Mouse (Mus musculus) WW6 (cell line): ENCODE results near the gene Ptprn2.

Source experiments
- DNase-seq: peaks from one replicate; pipeline ENCODE4 v3.0.0-alpha.2; 2013; ENCODE audit warnings: low read depth, low spot score

Gene Ptprn2

DNA sequence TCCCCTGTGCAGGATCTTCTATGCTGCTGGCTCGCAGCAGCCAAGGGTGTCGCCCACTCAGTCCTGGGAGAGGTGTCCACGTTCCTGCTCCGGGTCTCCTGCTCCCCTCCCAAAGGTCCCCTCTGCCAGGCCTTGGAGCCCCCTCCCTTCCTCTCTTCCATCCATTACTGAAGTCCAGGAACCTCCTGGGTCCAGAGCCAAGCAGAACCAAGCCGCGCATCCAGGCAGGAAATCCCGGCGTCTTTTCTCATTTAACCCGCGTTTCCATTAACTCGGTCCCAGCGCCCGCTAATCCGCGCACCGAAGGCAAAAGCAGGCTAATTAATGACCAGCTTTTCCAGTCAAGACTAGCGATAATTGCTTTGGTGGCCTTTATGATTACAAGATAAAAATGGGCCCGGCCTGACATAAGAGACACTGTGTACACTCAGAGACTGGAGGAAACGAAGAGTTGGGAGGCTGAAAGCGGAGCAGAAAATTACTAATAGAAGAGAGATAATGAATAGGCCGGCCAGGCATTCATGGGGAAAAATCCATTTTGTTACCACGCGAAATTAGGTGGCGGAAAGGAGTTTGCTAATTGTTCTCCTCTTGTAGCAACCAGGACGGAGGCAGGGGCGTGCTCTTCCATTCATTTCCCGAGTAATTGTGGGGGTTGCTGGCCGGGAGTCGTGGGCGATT is 674.8 kb downstream of the Ptprn2 start:
- DNase-seq: no peak

DNA sequence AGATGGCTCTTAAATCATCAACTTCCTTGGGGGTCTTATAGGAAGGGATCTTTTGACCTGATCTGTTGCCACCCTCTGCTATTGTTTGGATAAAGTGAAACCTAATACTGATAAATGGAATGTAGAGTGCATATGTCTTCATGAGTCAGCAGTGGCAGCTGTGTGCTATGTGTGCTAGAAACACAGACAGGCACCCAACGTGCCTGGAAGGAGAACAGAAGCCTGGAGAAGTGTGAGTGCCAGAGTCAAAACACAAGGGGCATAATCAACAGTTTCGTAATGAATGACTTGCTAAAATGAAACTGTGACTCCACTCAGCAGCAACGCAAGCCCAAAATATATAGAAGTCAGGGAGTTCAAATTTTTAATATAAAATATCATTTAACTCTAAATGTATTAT is 676.7 kb downstream of the Ptprn2 start:
- no peak for DNase-seq

- DNase-seq: no peak
Measured at GRCm38 (mm10) chr12:117163789-117164188, 678.3 kb downstream of the Ptprn2 start.

GRCm38 (mm10) chr12:117166266-117166665 is 680.7 kb downstream of the Ptprn2 start:
- DNase-seq: no peak

DNA sequence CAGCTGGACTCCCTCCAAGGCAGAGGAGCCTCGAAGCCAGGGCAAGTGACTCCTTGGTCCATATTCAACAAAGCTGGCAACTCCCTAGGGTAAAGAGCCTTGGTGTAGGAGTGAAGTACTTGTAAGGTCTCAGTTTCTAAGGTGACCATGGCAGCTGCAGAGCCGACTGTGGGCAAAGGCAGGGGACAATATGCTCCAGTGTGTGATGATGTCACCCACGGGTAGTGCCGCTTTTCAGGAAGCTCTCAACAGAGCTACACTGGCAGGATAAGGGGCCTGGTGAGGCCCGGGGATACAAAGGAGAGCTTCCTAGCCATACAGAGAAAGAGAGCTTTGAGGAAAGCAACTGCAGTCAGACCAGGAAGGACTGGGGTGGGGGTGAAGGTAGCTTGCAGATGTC is 684.1 kb downstream of the Ptprn2 start:
- DNase-seq: no peak

- DNase-seq: no peak
Measured at GRCm38 (mm10) chr12:117172529-117172884, 687.0 kb downstream of the Ptprn2 start.

- DNase-seq: no peak
Measured at GRCm38 (mm10) chr12:117172885-117173529, 687.5 kb downstream of the Ptprn2 start.

DNA sequence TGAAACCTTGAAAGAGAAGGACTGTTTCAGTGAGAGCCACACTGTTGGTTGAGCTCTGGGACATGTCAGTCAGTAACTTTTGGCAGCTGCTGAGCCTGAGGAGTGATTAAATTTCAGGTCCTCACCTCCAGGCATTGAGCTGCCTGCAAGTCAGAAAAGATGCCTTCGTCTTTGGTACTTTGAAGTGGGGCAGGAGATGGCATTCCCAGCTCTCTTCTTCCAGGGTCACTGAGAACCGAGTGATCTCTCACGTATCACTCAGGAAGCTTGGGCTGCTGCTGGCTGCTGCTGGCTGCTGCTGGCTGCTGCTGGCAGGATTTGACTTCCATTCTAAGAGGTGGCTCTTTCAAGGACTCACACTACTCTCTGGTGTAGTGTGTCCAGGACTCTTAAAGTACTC is 688.7 kb downstream of the Ptprn2 start:
- DNase-seq: no peak

DNA sequence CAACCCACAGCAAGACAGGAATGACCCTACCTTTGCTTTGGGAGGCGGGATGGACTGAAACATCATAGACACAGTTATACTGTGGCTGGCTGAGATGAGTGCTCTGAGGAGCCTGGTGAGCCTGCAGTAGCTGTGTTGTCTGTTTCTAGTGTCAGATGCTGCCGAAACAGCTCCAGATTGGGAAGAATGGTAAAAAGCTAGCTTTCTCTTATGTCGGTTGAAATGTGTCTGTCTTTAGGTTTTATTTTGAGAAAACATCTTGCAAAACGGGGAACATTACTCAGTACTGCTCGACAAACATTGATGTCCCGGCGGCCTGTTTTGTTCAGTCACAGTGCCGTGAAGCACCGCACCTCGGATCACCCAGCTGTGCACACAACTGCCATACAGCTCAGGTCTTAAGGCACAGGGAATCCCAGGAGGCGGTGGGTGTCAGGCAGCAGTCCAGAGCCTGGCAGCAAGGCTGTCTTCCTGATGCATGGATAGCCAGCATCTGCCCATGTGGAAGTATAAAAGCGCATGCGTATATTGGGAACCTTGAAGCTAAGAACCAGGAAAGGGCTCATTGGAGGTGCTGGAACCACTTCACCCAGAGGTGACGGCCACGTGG is 689.7 kb downstream of the Ptprn2 start:
- no peak for DNase-seq

DNA sequence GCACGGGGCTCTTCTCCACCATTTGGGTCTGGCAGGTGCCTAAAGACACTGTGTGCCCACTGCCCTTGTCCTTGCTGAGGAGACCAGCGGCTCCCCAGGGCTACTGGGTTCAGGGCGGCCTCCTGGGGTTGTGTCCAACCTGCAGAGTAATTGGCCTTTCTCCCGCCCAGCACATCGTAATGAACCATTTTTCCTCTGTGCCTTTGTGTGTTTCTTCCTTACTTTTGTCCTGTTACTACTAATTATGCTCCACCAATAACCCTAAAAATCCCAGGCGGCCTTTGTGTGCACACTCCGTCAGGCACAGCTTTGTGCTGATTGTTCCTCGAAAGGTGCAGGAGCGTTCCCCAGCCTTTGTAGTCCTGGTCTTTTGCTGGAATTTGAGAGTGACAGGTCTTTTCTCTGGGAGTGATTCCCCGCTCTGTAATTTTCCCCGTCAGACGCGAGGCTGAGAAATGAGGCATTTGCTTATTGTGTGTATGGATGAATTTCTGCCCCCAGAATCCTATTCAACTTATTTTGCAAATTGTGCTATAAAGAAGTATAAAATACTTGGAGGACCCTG is 690.8 kb downstream of the Ptprn2 start:
- DNase-seq: no peak

DNA sequence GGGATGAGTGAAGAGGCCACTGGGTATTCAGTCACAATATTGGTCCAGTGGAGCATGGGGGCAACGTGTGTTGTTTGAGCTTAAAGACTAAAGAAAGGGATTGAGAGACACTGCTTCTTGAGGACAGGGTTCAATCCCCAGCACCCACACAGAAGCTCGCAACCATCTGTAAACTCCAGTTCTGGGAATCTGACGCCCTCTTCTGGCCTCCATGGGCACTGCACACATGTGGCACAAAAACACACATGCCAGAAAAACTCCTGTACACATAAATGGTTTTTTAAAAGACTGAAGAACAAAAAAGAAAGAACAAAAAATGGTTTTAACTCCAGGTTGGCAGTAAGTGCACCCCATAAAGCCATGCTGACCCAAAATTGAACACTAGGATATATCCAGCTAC is 701.6 kb downstream of the Ptprn2 start:
- DNase-seq: no peak

GRCm38 (mm10) chr12:117192001-117192400 is 706.5 kb downstream of the Ptprn2 start:
- DNase-seq: no peak

DNA sequence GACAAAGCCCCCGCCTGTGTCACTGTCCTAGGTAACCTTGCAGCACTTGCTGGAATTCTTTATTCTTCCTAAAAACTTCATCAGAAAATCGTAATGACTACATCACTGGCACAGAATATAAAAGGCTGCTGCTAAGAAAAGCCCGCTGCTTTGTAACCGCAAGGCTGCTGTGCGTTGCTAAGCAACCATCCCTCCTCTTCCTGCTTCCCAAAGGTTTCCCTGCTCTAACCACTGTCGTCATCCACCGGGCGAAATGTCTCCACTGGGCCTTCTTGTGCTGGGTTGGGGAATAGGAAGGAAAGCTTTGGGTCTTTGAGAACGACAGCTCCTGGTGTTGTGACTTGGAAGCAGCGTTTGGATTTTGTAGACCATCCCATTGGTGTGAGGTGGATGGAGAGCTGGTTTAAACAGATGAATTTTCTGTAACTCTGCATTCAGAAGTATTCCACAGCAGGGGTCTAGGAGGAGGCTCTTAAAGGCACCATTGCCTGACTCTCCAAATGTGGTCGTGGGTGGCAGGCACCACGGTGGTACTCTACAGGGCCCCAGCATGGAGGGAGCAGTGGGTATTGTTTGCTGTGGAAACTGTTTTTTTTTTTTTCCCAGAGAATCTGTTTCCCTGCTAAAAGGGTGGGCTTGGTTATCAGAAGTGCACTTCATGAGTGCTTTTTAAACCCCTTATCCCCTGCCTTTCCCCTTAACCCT is 711.4 kb downstream of the Ptprn2 start:
- DNase-seq: no peak

DNA sequence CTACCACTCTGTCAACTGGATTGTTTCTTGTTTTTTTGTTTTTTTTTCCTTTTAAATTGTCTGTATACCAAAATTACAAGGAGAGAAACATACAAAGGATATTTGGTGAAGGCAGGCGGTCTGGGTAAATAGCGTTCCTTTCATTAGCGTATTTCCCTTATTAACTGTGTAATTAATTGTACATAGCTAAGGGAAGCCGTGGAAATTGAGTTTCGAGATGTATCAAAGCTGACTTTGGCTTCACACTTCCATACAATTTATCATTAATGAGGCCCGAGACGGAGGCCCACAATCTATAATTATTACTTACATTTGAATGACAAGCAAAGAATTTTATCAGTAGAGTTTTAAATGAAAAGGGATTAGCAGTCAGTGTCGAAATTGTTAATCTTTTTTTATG is 712.6 kb downstream of the Ptprn2 start:
- no peak for DNase-seq

GRCm38 (mm10) chr12:117200117-117200516 is 714.6 kb downstream of the Ptprn2 start:
- no peak for DNase-seq

- no peak for DNase-seq
Measured at GRCm38 (mm10) chr12:117200590-117200989, 715.1 kb downstream of the Ptprn2 start.

GRCm38 (mm10) chr12:117203506-117203905 is 718.0 kb downstream of the Ptprn2 start:
- no peak for DNase-seq

DNA sequence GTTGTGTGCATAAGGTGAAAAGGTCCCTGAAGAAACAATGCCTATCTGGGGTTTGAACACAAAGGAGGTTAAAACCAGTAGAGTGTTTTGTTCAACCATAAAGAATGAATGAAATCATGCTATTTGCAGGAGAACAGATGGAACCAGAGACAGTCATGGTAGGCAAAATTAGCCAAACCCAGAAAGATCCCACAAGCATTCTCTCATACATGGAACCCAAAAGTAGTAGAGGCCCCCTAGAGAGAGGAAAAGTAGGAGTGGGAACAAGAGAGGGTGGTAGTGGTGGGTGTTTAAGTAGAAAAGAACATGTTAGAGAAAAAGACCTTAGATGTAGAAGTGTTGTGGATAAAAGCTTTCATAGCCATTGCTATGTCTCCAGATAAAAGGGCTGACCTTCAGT is 719.4 kb downstream of the Ptprn2 start:
- no peak for DNase-seq

GRCm38 (mm10) chr12:117207421-117208120 is 722.1 kb downstream of the Ptprn2 start:
- DNase-seq: no peak

GRCm38 (mm10) chr12:117210467-117210866 is 724.9 kb downstream of the Ptprn2 start:
- no peak for DNase-seq

- DNase-seq: no peak
Measured at GRCm38 (mm10) chr12:117213531-117213930, 728.0 kb downstream of the Ptprn2 start.

GRCm38 (mm10) chr12:117214272-117214671 is 728.8 kb downstream of the Ptprn2 start:
- DNase-seq: no peak
